Mouse (Mus musculus) intestine, embryonic 14.5 days (tissue): ENCODE measurements around the gene Ppp4r1. TPM values are rescaled to one million over a fixed set of nuclear protein-coding genes. Genes with fewer than 3 reads are reported as not detected.

ENCODE experiments used
- ATAC-seq: fragments of 200-750 bp; cut with Nextera tagmentation; replicated peaks from 2 replicates; pipeline ENCODE4 v1.8.0; 2017; ENCODE audit warnings: low read depth, moderate number of reproducible peaks, moderate TSS enrichment, moderate library complexity; ENCODE audit not compliant: low FRiP score, low TSS enrichment
- DNase-seq: peaks from one replicate; pipeline ENCODE4 v3.0.0-alpha.2; 2018; ENCODE audit warnings: low spot score
- H3K27ac ChIP-seq: fragments of 300-500 bp; sonication (generic); 2 replicates; pipeline ENCODE4 v1.5.1; 2014; ENCODE audit warnings: low read depth, mild to moderate bottlenecking, control low read depth
- H3K27me3 ChIP-seq: fragments of 300-500 bp; sonication (generic); replicated peaks from 2 replicates; pipeline ENCODE4 v1.6.1; 2014; ENCODE audit warnings: low read length, control low read depth; ENCODE audit not compliant: control insufficient read depth, insufficient read depth
- H3K36me3 ChIP-seq: fragments of 300-500 bp; sonication (generic); 2 replicates; pipeline ENCODE4 v1.6.1; 2014; ENCODE audit warnings: low read length, control low read depth; ENCODE audit not compliant: control insufficient read depth, insufficient read depth
- H3K4me1 ChIP-seq: fragments of 300-500 bp; sonication (generic); replicated peaks from 2 replicates; pipeline ENCODE4 v1.6.1; 2014; ENCODE audit warnings: low read length, control low read depth, mixed read lengths; ENCODE audit not compliant: control insufficient read depth, insufficient read depth
- H3K4me2 ChIP-seq: fragments of 300-500 bp; sonication (generic); 2 replicates; pipeline ENCODE4 v1.6.1; 2014; ENCODE audit warnings: low read length
- H3K4me3 ChIP-seq: fragments of 300-500 bp; sonication (generic); 2 replicates; pipeline ENCODE4 v1.5.1; 2014; ENCODE audit warnings: low read depth, low read length, control low read depth, mixed read lengths
- H3K9ac ChIP-seq: fragments of 300-500 bp; sonication (generic); 2 replicates; pipeline ENCODE4 v1.6.1; 2014; ENCODE audit warnings: mild to moderate bottlenecking, low read length
- H3K9me3 ChIP-seq: fragments of 300-500 bp; sonication (generic); 2 replicates; pipeline ENCODE4 v1.6.1; 2016; ENCODE audit warnings: low read length, control low read depth; ENCODE audit not compliant: control insufficient read depth
- WGBS: fragments of 180-500 bp; shearing (Covaris S2); extraction: QIAGEN DNeasy Blood & Tissue Kit; methylation state at CpG from one replicate; pipeline ENCODE4 v1.1.7; 2014; 5-methylcytosine and 5-hydroxymethylcytosine counted together
- polyA plus RNA-seq: library from polyadenylated mRNA; unstranded; fragments of >200 nt; fragmentation: Nextera tagmentation; extraction: Ambion mirVana; gene quantifications from 2 replicates; pipeline ENCODE4 v1.2.1, GENCODE M21; 2014

Ppp4r1 gene
- polyA plus RNA-seq, 1 experiment from 2014 or later = 48.0 TPM

DNA sequence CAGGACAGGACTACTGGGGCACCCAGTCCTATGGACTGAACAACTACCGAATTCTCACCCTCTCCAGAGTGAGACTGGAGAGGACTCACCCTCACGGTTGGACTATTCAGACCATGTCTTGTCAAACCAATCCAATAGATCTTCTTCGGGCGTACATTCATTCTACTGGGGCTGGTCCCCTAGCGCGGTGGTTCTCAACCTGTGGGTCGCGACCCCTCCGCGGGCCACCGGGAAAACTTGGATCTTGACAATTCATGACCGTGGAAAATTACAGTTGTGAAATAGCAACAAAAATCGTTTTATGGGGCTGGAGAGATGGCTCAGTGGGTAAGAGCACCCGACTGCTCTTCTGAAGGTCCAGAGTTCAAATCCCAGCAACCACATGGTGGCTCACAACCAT lies 19.2 kb upstream of the Ppp4r1 start:
- Histone ChIP-seq H3K9ac (no peak overlapping the region), H3K27me3 (no peaks in the 10 kb centered on the region), H3K4me3 (no peak overlapping the region), H3K9me3 (no peaks in the 10 kb centered on the region), H3K4me2 (no peak overlapping the region), H3K27ac (no peak overlapping the region), H3K4me1 (no peaks in the 10 kb centered on the region; the same call in 1 of the 2 replicates), H3K36me3 (no peaks in the 10 kb centered on the region)
- DNase-seq (no peak), ATAC-seq (no peak)
- 95% methylated on average over 14 of the region's 14 CpGs for WGBS

DNA sequence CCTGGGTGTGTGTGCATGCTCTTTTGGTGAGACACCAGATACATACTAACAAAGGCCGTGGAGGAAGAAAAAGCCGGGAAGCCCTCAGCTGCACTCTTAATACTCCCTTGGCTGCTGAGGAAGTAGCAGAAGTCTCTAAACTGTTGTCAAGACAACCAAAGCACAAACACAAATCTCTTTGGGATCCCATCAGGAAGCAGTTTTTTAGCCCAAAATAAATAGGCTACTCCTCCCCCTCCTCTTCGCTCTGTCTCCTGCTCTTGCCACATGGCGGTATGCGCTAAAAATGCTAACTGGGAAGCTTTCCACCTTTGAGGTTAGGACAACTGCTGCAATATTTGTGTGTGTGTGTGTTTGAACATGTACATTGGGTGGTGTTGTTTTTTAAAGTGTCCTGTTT lies 13.9 kb upstream of the Ppp4r1 start:
- Histone ChIP-seq H3K9ac (no peak overlapping the region), H3K4me2 (no peak overlapping the region), H3K27ac (no peak overlapping the region; the same call in 1 of the 2 replicates), H3K4me1 (peaks cover 6% of the 10 kb centered on the region), H3K9me3 (no peaks in the 10 kb centered on the region), H3K36me3 (no peaks in the 10 kb centered on the region), H3K27me3 (no peaks in the 10 kb centered on the region), H3K4me3 (no peak overlapping the region)
- 63% methylated on average over 5 of the region's 5 CpGs for WGBS
- ATAC-seq (no peak), DNase-seq (no peak)

DNA sequence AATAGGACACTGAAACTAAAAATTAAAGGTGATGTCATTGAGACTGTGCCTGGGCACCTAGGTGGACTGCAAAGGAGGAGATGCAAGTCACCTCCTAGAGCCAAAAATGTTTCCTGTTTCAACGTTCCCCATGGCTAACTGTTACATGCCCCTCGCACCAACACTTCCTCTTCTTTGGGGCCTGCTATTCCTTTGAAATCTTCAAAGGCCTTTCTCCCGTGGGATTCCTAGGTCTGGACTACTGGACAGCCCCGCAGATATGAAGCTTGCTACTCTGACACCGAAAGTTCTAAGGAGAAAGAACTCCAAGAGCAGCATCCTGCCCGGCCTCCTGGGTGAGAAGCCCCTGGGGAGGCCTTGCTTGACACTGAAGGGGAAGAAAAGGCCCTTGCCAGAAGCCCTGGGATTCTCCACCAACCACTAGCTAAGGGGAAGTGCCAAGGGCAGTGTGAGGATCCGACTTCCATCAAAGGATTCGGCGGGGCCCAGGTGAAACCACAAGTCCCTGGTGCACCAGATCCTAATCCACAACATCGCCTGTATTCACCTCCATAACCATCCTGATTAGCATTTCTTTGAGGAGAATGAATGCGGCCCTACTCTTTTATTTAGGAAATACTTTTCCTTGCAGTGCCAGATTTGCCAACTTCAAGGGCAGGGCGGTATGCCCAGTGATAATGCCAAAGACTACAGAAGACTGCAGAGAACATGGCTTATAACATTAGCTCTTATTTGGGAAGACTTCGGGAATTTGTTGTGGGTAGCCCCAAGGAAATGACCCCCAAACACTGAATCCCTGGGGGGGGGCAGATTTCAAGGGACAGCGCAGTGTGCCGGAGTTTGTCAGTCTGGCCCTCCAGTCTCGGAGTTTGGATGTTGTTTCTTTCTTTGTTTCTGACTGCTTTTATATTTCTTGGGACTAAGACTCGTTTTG lies 11.1 kb upstream of the Ppp4r1 start:
- DNase-seq (no peak), ATAC-seq (no peak)
- H3K4me2 ChIP-seq = peak overlapping the region; percentile 71
- H3K4me1 ChIP-seq = peaks cover 6% of the 10 kb centered on the region
- no peaks in the 10 kb centered on the region for H3K9me3 ChIP-seq
- H3K27me3 ChIP-seq = no peaks in the 10 kb centered on the region
- peak overlapping the region; percentile 62 for H3K4me3 ChIP-seq
- 40% methylated on average over 17 of the region's 17 CpGs for WGBS
- H3K36me3 ChIP-seq = no peaks in the 10 kb centered on the region
- no peak overlapping the region for H3K27ac ChIP-seq
- H3K9ac ChIP-seq = peak overlapping the region; percentile 63; the same call in 1 of the 2 replicates

GRCm38 (mm10) chr17:65771951-65772934 lies 10.1 kb upstream of the Ppp4r1 start, which contains the start of gene Rab31:
Gene Rab31, minus strand, starts transcription at chr17:65772752.
- H3K4me1 ChIP-seq = peaks cover 6% of the 10 kb centered on the region
- DNase-seq = peak; percentile 84
- peak within 1 kb of the TSS; percentile 8; the same call in 1 of the 2 replicates for H3K27ac ChIP-seq
- no peaks in the 10 kb centered on the region for H3K27me3 ChIP-seq
- WGBS = under 1% methylated on average over 64 of the region's 75 CpGs
- H3K4me3 ChIP-seq = peak within 1 kb of the TSS; percentile 62
- no peaks in the 10 kb centered on the region for H3K36me3 ChIP-seq
- peak within 1 kb of the TSS; percentile 63 for H3K9ac ChIP-seq
- H3K4me2 ChIP-seq = peak within 1 kb of the TSS; percentile 71
- peak; percentile 81 for ATAC-seq
- H3K9me3 ChIP-seq = no peaks in the 10 kb centered on the region

GRCm38 (mm10) chr17:65773617-65774016 lies 8.8 kb upstream of the Ppp4r1 start:
- no peaks in the 10 kb centered on the region for H3K27me3 ChIP-seq
- ATAC-seq (no peak), DNase-seq (no peak)
- H3K9me3 ChIP-seq = no peaks in the 10 kb centered on the region
- H3K4me1 ChIP-seq = peaks cover 6% of the 10 kb centered on the region
- no peak overlapping the region for H3K4me3 ChIP-seq
- 70% methylated on average over 4 of the region's 4 CpGs for WGBS
- H3K27ac ChIP-seq = no peak overlapping the region
- H3K36me3 ChIP-seq = no peaks in the 10 kb centered on the region
- no peak overlapping the region for H3K9ac ChIP-seq
- H3K4me2 ChIP-seq = no peak overlapping the region

GRCm38 (mm10) chr17:65774439-65774838 lies 7.9 kb upstream of the Ppp4r1 start:
- Histone ChIP-seq H3K4me1 (peaks cover 6% of the 10 kb centered on the region), H3K9ac (no peak overlapping the region), H3K27ac (no peak overlapping the region; the same call in 1 of the 2 replicates), H3K4me2 (no peak overlapping the region), H3K4me3 (no peak overlapping the region), H3K9me3 (no peaks in the 10 kb centered on the region), H3K36me3 (no peaks in the 10 kb centered on the region), H3K27me3 (no peaks in the 10 kb centered on the region)
- peak; percentile 44 for ATAC-seq
- DNase-seq = peak; percentile 62
- WGBS = 43% methylated on average over 7 of the region's 7 CpGs

GRCm38 (mm10) chr17:65776228-65776627 lies 6.1 kb upstream of the Ppp4r1 start:
- Histone ChIP-seq H3K9me3 (no peaks in the 10 kb centered on the region), H3K27ac (no peak overlapping the region), H3K4me3 (no peak overlapping the region), H3K4me1 (peaks cover 2% of the 10 kb centered on the region), H3K9ac (no peak overlapping the region), H3K4me2 (no peak overlapping the region), H3K27me3 (no peaks in the 10 kb centered on the region), H3K36me3 (no peaks in the 10 kb centered on the region)
- no peak for DNase-seq
- WGBS = 95% methylated on average over 1 of the region's 1 CpGs
- ATAC-seq = no peak

- peaks cover 8% of the 10 kb centered on the region for H3K4me1 ChIP-seq
- H3K27me3 ChIP-seq = no peaks in the 10 kb centered on the region
- H3K36me3 ChIP-seq = no peaks in the 10 kb centered on the region
- H3K4me2 ChIP-seq = no peak overlapping the region
- no peak overlapping the region for H3K9ac ChIP-seq
- 88% methylated on average over 4 of the region's 4 CpGs for WGBS
- no peaks in the 10 kb centered on the region for H3K9me3 ChIP-seq
- H3K4me3 ChIP-seq = no peak overlapping the region
- no peak for DNase-seq
- no peak for ATAC-seq
- H3K27ac ChIP-seq = no peak overlapping the region
Measured at GRCm38 (mm10) chr17:65777461-65777860, 4.9 kb upstream of the Ppp4r1 start.
